Mouse (Mus musculus): ENCODE results near the gene Defa17. TPM values are rescaled to one million over a fixed set of nuclear protein-coding genes. Genes with fewer than 3 reads are reported as not detected.
"Not testable (repeated sequence)": the region's sequence is repeated elsewhere in the genome, so short reads cannot be mapped to it uniquely, and the experiment has no call there.

Gene Defa17
- not detected in 2 replicates for total RNA-seq (2014; fragmentation: Nextera tagmentation)
- not detected in 2 replicates for total RNA-seq (2017)

DNA sequence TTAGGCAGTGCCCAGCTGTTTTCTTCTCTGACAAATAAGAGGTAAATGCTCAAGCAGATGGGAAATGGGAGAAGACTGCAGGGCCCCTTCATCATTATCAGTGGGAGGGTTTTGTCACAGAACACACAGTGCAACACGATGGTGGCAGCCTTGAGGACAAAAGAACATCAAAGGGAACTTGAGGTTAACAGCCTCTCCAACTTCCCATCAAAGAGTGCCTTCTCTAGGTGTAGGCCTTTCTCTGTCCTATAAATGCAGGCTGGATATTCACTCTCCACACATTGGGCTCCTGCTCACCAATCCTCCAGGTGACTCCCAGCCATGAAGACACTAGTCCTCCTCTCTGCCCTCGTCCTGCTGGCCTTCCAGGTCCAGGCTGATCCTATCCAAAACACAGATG is at the start of gene Defa17:
Defa17 (plus strand) TSS at position 301 of the 400 bp plus-strand sequence.
- not testable (repeated sequence) for ATAC-seq (replicated peaks; ENCODE audit: poor library complexity, severe bottlenecking)

DNA sequence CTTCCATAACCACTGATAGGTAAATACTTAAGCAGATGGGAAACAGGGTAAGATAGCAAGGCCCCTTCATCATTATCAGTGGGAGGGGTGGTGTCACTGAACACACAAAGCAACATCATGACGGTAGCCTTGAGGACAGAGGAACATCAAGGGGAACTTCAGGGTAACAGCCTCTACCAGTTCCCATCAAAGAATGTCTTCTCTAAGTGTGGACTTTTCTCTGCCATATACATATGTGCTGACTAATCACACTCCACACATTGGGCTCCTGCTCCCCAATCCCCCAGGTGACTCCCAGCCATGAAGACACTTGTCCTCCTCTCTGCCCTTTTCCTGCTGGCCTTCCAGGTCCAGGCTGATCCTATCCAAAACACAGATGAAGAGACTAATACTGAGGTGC is 37.7 kb upstream of the Defa17 start, which contains the start of gene Defa26:
Defa26 (plus strand) TSS at position 301 of the 400 bp plus-strand sequence.
- not testable (repeated sequence) for ATAC-seq (replicated peaks; ENCODE audit: poor library complexity, severe bottlenecking)

DNA sequence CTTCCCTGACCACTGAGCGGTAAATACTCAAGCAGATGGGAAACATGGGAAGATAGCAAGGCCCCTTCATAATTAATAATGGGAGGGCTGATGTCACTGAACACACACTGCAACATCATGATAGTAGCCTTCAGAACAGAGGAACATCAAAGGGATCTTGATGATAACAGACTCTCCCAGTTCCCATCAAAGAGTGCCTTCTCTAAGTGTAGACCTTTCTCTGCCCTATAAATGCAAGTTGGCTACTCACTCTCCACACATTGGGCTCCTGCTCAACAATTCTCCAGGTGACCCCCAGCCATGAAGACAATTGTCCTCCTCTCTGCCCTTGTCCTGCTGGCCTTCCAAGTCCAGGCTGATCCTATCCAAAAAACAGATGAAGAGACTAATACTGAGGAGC is 9.9 kb downstream of the Defa17 start, which contains the start of gene Defa34:
Defa34 (plus strand) TSS at position 301 of the 400 bp plus-strand sequence.
- ATAC-seq (replicated peaks; ENCODE audit: poor library complexity, severe bottlenecking), result not testable (repeated sequence)

DNA sequence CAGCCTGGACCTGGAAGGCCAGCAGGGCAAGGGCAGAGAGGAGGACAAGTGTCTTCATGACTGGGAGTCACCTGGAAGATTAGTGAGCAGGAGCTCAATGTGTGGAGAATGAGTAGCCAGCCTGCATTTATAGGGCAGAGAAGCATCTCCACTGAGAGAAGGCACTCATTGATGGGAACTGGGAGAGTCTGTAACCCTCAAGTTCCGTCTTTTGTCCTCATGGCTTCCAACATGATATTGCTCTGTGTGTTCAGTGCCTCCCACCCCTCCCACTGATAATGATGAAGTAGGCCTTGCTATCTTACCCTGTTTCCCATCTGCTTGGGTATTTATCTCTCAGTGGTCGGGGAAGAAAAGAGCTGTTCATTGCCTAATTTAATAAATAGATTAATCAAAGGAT is 48.0 kb downstream of the Defa17 start, which contains the start of gene AY761184:
AY761184 (minus strand) TSS at position 101 of the 400 bp plus-strand sequence.
- ATAC-seq (replicated peaks; ENCODE audit: poor library complexity, severe bottlenecking), result not testable (repeated sequence)

Other genes with a start within 250 kb of the Defa17 start
- not detected in 2 replicates for gene Defa36, start 228.4 kb upstream of the Defa17 start, total RNA-seq (2014; fragmentation: Nextera tagmentation)
- not detected in 2 replicates for gene Defa36, start 228.4 kb upstream of the Defa17 start, total RNA-seq (2017)
- not detected in 2 replicates for gene Gm7849, start 199.2 kb upstream of the Defa17 start, total RNA-seq (2014; fragmentation: Nextera tagmentation)
- gene Gm7849, start 199.2 kb upstream of the Defa17 start, total RNA-seq (2017), result not detected in 2 replicates
- not detected in 2 replicates for gene Defa20, start 146.5 kb upstream of the Defa17 start, total RNA-seq (2014; fragmentation: Nextera tagmentation)
- gene Defa20, start 146.5 kb upstream of the Defa17 start, total RNA-seq (2017), result not detected in 2 replicates
- not detected in 2 replicates for gene Defa32, start 126.7 kb upstream of the Defa17 start, total RNA-seq (2014; fragmentation: Nextera tagmentation)
- not detected in 2 replicates for gene Defa32, start 126.7 kb upstream of the Defa17 start, total RNA-seq (2017)
- not detected in 2 replicates for gene Defa37, start 90.4 kb upstream of the Defa17 start, total RNA-seq (2014; fragmentation: Nextera tagmentation)
- not detected in 2 replicates for gene Defa37, start 90.4 kb upstream of the Defa17 start, total RNA-seq (2017)
- gene Defa28, start 72.8 kb upstream of the Defa17 start, total RNA-seq (2014; fragmentation: Nextera tagmentation), result not detected in 2 replicates
- gene Defa28, start 72.8 kb upstream of the Defa17 start, total RNA-seq (2017), result not detected in 2 replicates
- gene Gm7861, start 61.3 kb upstream of the Defa17 start, total RNA-seq (2014; fragmentation: Nextera tagmentation), result not detected in 2 replicates
- gene Gm7861, start 61.3 kb upstream of the Defa17 start, total RNA-seq (2017), result not detected in 2 replicates
- not detected in 2 replicates for gene Defa26, start 37.6 kb upstream of the Defa17 start, total RNA-seq (2014; fragmentation: Nextera tagmentation)
- gene Defa26, start 37.6 kb upstream of the Defa17 start, total RNA-seq (2017), result not detected in 2 replicates
- not detected in 2 replicates for gene Defa34, start 10.0 kb downstream of the Defa17 start, total RNA-seq (2014; fragmentation: Nextera tagmentation)
- not detected in 2 replicates for gene Defa34, start 10.0 kb downstream of the Defa17 start, total RNA-seq (2017)
- gene AY761184, start 47.9 kb downstream of the Defa17 start, total RNA-seq (2014; fragmentation: Nextera tagmentation), result not detected in 2 replicates
- not detected in 2 replicates for gene AY761184, start 47.9 kb downstream of the Defa17 start, total RNA-seq (2017)
- gene Defa24, start 78.7 kb downstream of the Defa17 start, total RNA-seq (2014; fragmentation: Nextera tagmentation), result not detected in 2 replicates
- not detected in 2 replicates for gene Defa24, start 78.7 kb downstream of the Defa17 start, total RNA-seq (2017)
- not detected in 2 replicates for gene Defb50, start 167.8 kb downstream of the Defa17 start, total RNA-seq (2014; fragmentation: Nextera tagmentation)
- gene Defb50, start 167.8 kb downstream of the Defa17 start, total RNA-seq (2017), result not detected in 2 replicates
- not detected in 2 replicates for gene Defb2, start 184.1 kb downstream of the Defa17 start, total RNA-seq (2014; fragmentation: Nextera tagmentation)
- not detected in 2 replicates for gene Defb2, start 184.1 kb downstream of the Defa17 start, total RNA-seq (2017)
- not detected in 2 replicates for gene Defb10, start 203.1 kb downstream of the Defa17 start, total RNA-seq (2014; fragmentation: Nextera tagmentation)
- gene Defb10, start 203.1 kb downstream of the Defa17 start, total RNA-seq (2017), result not detected in 2 replicates
- not detected in 2 replicates for gene Defb9, start 229.6 kb downstream of the Defa17 start, total RNA-seq (2014; fragmentation: Nextera tagmentation)
- not detected in 2 replicates for gene Defb9, start 229.6 kb downstream of the Defa17 start, total RNA-seq (2017)

All from granulocyte monocyte progenitor cell, adult 5-6 weeks (primary cell).